Mouse (Mus musculus) myocyte (in vitro differentiated cells): ENCODE measurements at regions not wholly inside any gene's neighbourhood (a gene's known extent, or its start where the extent isn't known, plus 50 kb on each side); places are given as distances from the start of the nearest gene placed in this dataset.

Experiments
- H3K27me3 ChIP-seq: one replicate; pipeline ENCODE4 v1.6.1; 2011; ENCODE audit not compliant: control insufficient read depth, insufficient read depth, insufficient read length
- H3K36me3 ChIP-seq: one replicate; pipeline ENCODE4 v1.6.1; 2011; ENCODE audit not compliant: control insufficient read depth, insufficient read depth
- H3K4me2 ChIP-seq: one replicate; pipeline ENCODE4 v1.6.1; 2011; ENCODE audit warnings: low read depth, control low read depth
- H3K4me3 ChIP-seq: one replicate; pipeline ENCODE4 v1.5.1; 2011; ENCODE audit warnings: mild to moderate bottlenecking, control low read depth, moderate library complexity
- H3K79me2 ChIP-seq: one replicate; pipeline ENCODE4 v1.6.1; 2011; ENCODE audit not compliant: control insufficient read depth, insufficient read depth
- H3ac ChIP-seq: one replicate; pipeline ENCODE4 v1.6.1; 2011; ENCODE audit not compliant: control insufficient read depth, insufficient read length
- CEBPB ChIP-seq: IDR thresholded peaks from 2 replicates; pipeline ENCODE4 v1.6.1; 2011; ENCODE audit warnings: mild to moderate bottlenecking, moderate library complexity; ENCODE audit not compliant: poor library complexity, insufficient read depth, severe bottlenecking
- E2F4 ChIP-seq: IDR thresholded peaks from one replicate; pipeline ENCODE4 v1.6.1; 2011; ENCODE audit warnings: mild to moderate bottlenecking, control low read depth, moderate library complexity; ENCODE audit not compliant: insufficient read depth
- MAX ChIP-seq: IDR thresholded peaks from one replicate; pipeline ENCODE4 v1.6.1; 2011; ENCODE audit warnings: low read depth, mild to moderate bottlenecking, control low read depth
- MYOD1 ChIP-seq, 3 experiments: IDR thresholded peaks; one replicate each; pipeline ENCODE4 v1.6.1; 2011; ENCODE audit warnings: control low read depth in 2 of 3, low read depth in 2 of 3, mild to moderate bottlenecking in 2 of 3, moderate library complexity in 1 of 3; ENCODE audit not compliant: insufficient read length in 2 of 3, control insufficient read depth in 1 of 3
- MYOG ChIP-seq, 3 experiments: IDR thresholded peaks; one replicate each; pipeline ENCODE4 v1.6.1; 2011; ENCODE audit warnings: control low read depth in 2 of 3, low read depth in 2 of 3, mild to moderate bottlenecking in 2 of 3; ENCODE audit not compliant: insufficient read length in 2 of 3, control insufficient read depth in 1 of 3, insufficient read depth in 1 of 3
- POLR2A ChIP-seq: IDR thresholded peaks from one replicate; pipeline ENCODE4 v1.6.1; 2011; ENCODE audit warnings: low read depth, mild to moderate bottlenecking, control low read depth, moderate library complexity; ENCODE audit not compliant: insufficient read length
- POLR2AphosphoS2 ChIP-seq: IDR thresholded peaks from one replicate; pipeline ENCODE4 v1.6.1; 2011; ENCODE audit warnings: low read depth, control low read depth; ENCODE audit not compliant: insufficient read length
- REST ChIP-seq: IDR thresholded peaks from one replicate; pipeline ENCODE4 v1.6.1; 2011; ENCODE audit warnings: mild to moderate bottlenecking, control low read depth, moderate library complexity; ENCODE audit not compliant: insufficient read depth, insufficient read length
- SRF ChIP-seq: IDR thresholded peaks from one replicate; pipeline ENCODE4 v1.6.1; 2011; ENCODE audit warnings: low read depth; ENCODE audit not compliant: control insufficient read depth, insufficient read length
- TCF12 ChIP-seq: IDR thresholded peaks from one replicate; pipeline ENCODE4 v1.6.1; 2011; ENCODE audit warnings: mild to moderate bottlenecking, control low read depth; ENCODE audit not compliant: poor library complexity, insufficient read depth, severe bottlenecking
- TCF3 ChIP-seq: IDR thresholded peaks from one replicate; pipeline ENCODE4 v1.6.1; 2011; ENCODE audit warnings: low read depth, control low read depth; ENCODE audit not compliant: insufficient read length
- USF1 ChIP-seq: IDR thresholded peaks from one replicate; pipeline ENCODE4 v1.6.1; 2011; ENCODE audit warnings: low read depth, mild to moderate bottlenecking, control low read depth, moderate library complexity

DNA sequence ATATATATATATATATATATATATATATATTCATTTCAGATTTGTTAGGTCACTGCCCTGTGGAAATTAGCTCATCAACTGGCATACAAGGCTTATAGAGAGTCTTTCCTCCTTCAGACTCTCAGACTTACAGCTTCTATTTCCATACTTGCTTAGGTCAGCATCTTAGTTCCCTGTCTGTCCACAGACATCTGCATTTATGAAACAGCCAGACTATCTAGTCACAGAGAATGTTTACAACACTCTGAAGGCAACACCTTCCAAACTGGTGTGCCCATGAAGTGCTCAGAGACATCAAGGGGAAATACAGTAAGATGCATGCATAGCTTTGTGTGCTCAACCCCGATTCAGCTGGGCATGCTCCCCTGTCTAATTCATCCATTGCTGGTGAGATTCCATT lies 85.2 kb upstream of the Mef2a start:
- no peaks in the 10 kb centered on the region for H3K36me3 ChIP-seq
- no peak overlapping the region for H3K4me3 ChIP-seq
- H3ac ChIP-seq: no peak overlapping the region
- H3K27me3 ChIP-seq: no peaks in the 10 kb centered on the region
- no peak overlapping the region for H3K4me2 ChIP-seq
- no peaks in the 10 kb centered on the region for H3K79me2 ChIP-seq
- TF ChIP-seq E2F4 (no peak), MYOG (IDR thresholded peaks at IDR 0.05; ENCODE audit: control insufficient read depth in 1 of 3, insufficient read depth in 1 of 3, insufficient read length in 2 of 3, low read depth in 2 of 3) (no peak), TCF12 (no peak), MAX (no peak), POLR2A (no peak), REST (no peak), CEBPB (no peak), MYOD1 (IDR thresholded peaks at IDR 0.05; ENCODE audit: control insufficient read depth in 1 of 3, insufficient read length in 2 of 3, low read depth in 2 of 3) (no peak), USF1 (no peak), POLR2AphosphoS2 (no peak), TCF3 (no peak), SRF (no peak)

DNA sequence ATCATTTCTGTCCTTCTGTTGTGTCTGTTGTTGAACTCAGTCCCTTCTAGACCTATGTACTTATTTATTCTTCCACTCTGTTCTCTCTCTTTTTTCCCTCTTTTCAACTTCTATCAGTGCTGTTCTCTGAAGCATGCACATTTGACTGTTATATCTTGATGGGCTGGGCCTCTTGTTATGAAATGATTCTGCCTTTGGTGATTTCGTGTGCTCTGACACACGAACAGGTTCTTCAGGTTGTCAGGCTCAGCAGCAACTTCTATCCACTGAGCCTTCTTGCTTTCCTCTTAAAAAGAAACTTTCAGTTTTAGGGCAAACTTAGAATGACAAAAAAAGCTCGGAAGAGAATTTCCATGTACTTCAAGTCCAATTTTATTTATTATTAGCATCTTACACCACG lies 83.4 kb upstream of the Mef2a start:
- H3K79me2 ChIP-seq: no peaks in the 10 kb centered on the region
- no peaks in the 10 kb centered on the region for H3K27me3 ChIP-seq
- TF ChIP-seq CEBPB (no peak), MYOG (IDR thresholded peaks at IDR 0.05; ENCODE audit: control insufficient read depth in 1 of 3, insufficient read depth in 1 of 3, insufficient read length in 2 of 3, low read depth in 2 of 3) (no peak), POLR2A (no peak), TCF12 (no peak), E2F4 (no peak)
- H3ac ChIP-seq: no peak overlapping the region
- no peak overlapping the region for H3K4me3 ChIP-seq
- H3K36me3 ChIP-seq: no peaks in the 10 kb centered on the region
- no peak overlapping the region for H3K4me2 ChIP-seq

DNA sequence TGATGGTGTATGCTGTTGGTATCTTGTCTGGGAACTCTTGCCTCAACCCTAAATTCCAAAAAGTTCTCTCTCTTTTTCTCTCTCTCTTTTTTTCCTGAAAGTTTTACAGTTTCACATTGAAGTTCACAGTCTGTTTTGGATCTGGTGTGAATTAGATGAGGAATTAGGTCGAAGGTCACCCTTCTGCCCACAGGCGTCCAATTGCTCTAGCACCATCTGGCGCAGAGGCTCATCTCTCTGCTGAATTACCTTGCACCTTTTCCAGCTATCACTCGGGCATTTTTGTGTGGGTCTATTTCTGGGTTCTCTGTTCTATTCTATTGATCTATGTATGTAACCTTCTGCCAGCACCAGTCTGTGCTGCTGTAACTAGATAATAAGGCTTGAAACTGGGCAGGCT lies 81.8 kb upstream of the Mef2a start:
- Histone ChIP-seq H3K27me3 (no peaks in the 10 kb centered on the region), H3K79me2 (no peaks in the 10 kb centered on the region), H3K4me2 (no peak overlapping the region), H3ac (no peak overlapping the region), H3K4me3 (no peak overlapping the region), H3K36me3 (no peaks in the 10 kb centered on the region)
- TF ChIP-seq TCF12: no peak
- TF ChIP-seq POLR2AphosphoS2: no peak
- no peak for TF ChIP-seq POLR2A
- TF ChIP-seq MYOG (IDR thresholded peaks at IDR 0.05; ENCODE audit: control insufficient read depth in 1 of 3, insufficient read depth in 1 of 3, insufficient read length in 2 of 3, low read depth in 2 of 3): no peak

DNA sequence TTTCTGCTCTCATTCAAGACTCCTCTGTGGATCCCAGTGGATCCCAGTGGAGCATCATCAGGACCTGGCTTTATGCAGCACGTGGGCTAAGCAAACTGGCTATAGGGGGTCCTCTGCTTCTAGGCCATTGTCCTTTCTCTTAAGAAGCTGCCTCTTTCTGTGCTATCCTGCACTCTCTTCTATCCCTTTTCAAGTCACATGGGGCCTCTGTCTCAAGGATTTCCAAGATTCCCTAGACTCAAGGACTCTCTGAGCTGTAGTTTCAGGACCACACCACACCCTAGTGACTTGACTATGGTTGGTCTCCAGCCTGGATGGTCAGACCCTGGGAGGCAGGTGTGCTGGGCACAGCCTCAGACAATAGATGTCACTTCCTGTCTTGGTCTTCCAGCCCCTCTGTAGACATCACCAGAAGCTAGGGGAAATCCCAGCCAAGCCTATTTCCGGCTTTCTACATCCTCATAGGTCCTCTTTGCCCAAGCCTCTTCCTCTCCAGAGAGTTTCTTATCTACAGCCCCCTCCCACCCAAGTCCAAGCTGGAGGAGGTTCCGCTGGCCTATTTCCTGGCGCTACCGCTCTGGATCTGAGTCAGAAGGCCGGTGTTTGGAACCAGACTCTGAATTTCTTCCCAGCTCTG lies 78.6 kb upstream of the Mef2a start:
- Histone ChIP-seq H3K79me2 (no peaks in the 10 kb centered on the region), H3K4me3 (no peak overlapping the region), H3K27me3 (no peaks in the 10 kb centered on the region), H3K36me3 (no peaks in the 10 kb centered on the region), H3K4me2 (no peak overlapping the region), H3ac (no peak overlapping the region)
- TF ChIP-seq USF1 (no peak), E2F4 (no peak), MYOG (IDR thresholded peaks at IDR 0.05; ENCODE audit: control insufficient read depth in 1 of 3, insufficient read depth in 1 of 3, insufficient read length in 2 of 3, low read depth in 2 of 3) (no peak), TCF3 (no peak), MYOD1 (IDR thresholded peaks at IDR 0.05; ENCODE audit: control insufficient read depth in 1 of 3, insufficient read length in 2 of 3, low read depth in 2 of 3) (no peak), SRF (no peak), POLR2AphosphoS2 (no peak), REST (no peak), MAX (no peak), POLR2A (no peak), TCF12 (no peak), CEBPB (no peak)

DNA sequence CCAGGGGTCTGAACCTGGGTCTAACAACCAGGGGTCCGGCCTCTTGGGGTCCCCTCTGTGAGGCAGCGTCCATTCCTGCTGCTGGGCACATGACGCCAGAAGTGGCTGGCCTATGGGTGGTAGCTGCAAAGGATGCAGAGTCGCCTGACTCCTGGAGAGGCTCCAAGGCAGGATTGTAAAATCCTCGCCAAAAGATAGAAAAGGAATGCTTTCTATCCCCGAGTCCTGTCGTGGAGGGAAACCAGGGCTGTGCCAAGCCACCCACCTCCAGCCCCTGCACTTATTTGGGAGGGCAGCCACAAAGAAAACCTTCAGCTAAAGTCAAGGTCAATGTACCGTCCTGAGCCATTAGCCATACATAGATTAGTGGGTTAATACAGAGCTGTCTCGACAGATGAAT lies 73.9 kb upstream of the Mef2a start:
- Histone ChIP-seq H3K79me2 (no peaks in the 10 kb centered on the region), H3K27me3 (no peaks in the 10 kb centered on the region), H3K36me3 (no peaks in the 10 kb centered on the region), H3K4me3 (no peak overlapping the region), H3K4me2 (peak overlapping the region; percentile 63), H3ac (no peak overlapping the region)
- TF ChIP-seq MYOG (IDR thresholded peaks at IDR 0.05; ENCODE audit: control insufficient read depth in 1 of 3, insufficient read depth in 1 of 3, insufficient read length in 2 of 3, low read depth in 2 of 3) (no peak), USF1 (no peak), E2F4 (no peak), TCF3 (no peak), MAX (no peak), POLR2AphosphoS2 (no peak), CEBPB (no peak), MYOD1 (IDR thresholded peaks at IDR 0.05; ENCODE audit: control insufficient read depth in 1 of 3, insufficient read length in 2 of 3, low read depth in 2 of 3) (no peak), TCF12 (no peak), SRF (no peak), REST (no peak), POLR2A (no peak)
